Mouse (Mus musculus): Measurements from ENCODE around the gene Slc10a7.
A peak's percentile ranks its signal among the peaks of the same experiment; 100 is the strongest.

Slc10a7 gene

DNA sequence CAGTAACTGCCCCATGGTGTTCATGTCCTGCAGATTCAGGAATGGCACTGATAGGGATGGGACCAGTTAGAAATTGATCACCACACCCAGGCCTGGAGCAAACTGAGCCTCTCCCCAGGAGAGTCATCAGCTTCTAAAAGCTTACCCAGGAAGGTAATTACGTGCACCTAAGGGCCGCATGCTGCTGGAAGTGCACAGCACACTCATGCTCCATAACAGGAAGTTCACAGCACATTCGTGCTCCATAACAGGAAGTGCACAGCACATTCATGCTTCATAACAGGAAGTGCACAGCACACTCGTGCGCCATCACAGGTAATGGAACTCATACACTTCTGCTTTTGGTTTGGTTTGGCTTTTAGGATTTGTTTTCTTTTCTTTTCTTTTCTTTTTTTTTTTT, 114.8 kb downstream of the Slc10a7 start:
- DNase-seq (ENCODE audit: low spot score in 2 of 2): no peak

DNA sequence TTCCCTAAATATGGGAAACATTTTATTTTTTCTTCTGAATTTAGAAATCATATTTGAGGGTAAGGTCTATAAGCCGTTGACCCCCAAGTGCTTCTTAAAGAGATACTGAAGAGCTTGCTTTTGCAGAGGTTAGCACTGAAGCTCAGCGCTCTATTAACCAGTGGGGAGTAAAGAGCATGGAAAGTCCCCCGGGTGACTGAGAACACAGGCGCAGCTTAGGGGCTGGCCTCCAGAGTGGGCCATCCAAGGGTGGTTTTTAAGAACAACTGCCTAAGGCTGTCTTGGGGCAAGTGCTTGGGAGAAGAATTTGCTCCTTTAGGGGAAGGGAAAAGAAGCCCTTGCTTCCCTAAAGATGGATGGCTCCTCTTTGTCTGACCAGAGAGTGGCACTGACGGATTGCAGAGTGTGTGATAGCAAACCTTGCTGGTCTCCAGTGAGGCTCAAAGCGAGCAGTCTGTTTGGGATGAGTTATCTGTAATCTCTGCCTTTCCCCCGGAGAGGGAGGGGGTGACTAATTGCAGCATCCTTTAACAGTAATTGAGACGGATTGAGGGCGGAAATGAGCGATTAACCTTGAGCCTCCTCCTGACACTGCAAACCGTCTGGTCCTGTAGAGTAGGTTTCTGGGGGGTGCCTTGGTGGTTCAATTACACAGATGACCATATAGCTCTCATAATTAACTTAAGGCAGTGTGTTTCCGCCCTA, 115.7 kb downstream of the Slc10a7 start:
- no peak for DNase-seq (ENCODE audit: low spot score in 2 of 2)

DNA sequence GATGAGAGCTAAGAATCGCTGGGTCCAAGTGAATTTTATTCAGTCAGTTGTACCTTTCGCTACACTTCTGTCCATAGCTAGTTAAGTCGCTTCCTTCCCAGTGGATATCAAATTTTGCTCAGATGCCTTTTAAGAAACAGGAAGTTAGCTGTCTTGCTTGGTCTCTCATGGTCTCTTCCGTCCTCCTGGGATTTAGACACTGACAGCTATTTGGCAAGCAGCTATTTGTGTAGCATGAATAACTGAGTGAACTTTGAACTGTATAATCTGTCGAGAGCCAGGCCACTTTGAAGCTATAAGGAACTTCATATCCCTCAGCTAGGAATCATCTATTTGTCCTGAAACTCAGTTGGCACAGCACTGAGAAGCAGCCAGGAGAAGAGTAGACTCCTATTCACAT, 117.5 kb downstream of the Slc10a7 start:
- DNase-seq (ENCODE audit: low spot score in 2 of 2): no peak

DNA sequence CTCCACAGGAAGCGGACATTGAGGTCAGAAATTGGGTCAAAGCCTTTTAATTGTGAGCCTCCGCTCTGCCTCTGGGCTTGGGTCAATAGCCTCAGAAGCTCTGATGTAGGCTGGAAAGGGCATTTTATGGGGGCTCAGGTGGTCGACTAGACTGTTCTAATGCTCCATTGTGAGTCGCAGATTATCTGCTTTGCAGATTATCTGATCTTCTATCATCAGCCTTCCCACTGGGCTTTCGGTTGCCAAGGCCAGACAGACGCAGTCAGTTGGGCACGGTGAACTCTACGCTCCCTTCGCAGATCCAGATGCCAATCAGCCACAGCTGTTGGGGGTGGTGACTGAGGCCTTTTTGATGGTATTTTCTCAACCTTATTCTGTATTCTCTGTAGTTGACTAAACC, 118.6 kb downstream of the Slc10a7 start:
- no peak for DNase-seq (ENCODE audit: low spot score in 2 of 2)

DNA sequence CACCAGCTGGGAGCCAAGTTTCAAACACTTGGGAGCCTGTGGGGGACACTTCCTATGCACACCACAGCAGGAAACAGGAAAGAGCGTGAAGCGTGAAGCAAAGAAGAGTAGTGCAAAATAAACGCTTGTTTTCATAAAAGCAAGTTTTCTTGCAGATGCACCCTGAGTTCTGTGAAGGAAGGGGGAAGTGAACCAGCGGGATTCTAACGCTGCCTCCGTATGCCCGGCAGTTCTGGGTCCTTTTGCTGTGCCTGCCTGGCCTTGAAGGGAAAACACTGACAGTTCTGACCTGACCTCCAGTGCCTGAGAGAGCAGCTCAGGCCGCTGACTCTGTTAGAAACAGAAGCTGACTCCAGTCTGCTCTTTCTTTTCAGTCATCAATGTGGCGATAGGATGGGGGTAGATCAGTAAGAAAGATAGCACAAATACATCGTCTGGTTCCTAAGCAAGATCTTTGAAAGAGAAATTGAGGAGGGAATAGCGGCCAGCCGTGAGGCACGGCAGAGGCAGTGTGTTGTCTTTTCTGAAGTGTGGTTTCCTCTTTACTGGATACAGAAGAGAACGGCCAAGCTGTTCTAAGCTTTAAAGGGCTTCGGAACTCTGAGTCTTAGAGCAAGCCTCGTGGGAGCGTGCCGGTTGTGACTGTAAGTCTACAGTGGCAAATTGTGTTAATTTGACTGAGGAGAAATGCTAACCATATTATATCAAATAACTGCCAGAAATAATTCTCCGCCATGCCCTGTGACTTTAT, 121.4 kb downstream of the Slc10a7 start:
- DNase-seq (ENCODE audit: low spot score in 2 of 2): no peak

DNA sequence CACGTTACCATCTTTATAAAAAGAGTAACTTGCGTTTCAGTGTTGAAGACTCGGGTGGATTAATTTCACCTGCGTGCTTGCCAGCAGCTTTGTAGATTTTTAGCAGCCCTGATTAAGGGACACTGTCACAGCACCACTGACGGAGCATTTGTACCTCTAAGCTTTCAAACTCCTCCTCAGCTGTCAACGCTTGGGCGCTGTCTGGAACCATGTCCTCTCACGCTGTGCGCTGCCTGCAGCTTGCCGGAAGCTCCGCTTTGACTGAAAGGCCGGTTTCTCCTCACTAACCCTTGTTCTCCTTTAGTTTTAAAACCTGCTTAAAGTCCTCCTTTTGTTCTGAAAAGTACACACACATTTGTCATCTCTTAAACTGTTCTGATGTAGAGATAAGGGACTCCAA, 123.9 kb downstream of the Slc10a7 start:
- DNase-seq (ENCODE audit: low spot score in 2 of 2): no peak

DNA sequence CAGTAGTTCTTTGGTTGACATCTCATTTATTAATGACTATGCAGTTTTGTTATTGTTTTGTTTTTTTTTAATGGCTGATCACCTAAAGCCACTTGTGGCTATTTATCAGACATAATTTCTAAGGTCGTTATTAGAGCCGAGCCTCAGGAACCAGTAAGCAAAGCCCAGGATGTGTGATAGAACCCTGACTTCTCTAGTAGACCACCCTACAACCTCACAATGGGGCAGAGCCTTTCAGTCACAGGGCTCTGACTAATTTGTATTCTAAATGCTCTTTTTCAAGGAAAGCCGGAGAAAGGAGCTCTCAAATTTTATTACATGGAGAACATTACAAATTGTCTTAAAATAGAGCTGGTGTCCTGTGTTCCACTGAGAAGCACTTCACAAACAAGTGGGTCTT, 124.9 kb downstream of the Slc10a7 start:
- DNase-seq (ENCODE audit: low spot score in 2 of 2): no peak

DNA sequence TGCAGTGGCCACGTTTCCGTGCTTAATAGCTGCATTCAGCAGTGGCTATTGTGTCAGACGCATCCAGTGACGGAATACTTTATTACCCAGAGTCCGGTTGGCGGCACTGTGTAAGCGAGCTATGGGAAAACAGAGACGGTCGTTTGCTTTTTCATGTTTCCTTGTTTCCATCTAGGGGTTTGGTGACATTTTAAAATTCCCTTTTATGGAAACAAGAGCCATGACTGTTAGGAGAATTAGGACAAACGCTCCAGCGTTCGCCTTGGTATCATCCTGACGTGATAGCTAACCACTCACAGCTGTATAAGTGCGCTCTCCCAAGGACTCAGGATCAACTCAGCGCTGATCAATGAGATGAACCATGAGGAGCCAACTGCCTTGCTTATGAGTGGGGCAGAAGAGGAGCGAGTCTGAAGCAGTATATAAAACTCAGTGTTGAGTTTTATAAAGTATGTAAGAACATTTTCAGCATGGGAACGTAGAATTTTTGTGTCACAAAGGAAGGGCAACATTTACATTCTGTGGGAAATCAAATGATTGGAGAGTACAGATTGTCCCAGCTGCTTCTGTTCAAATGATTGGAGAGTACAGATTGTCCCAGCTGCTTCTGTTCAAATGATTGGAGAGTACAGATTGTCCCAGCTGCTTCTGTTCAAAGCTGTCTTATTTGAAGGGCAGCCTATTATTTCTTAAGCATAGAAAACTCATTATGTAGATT, 125.5 kb downstream of the Slc10a7 start:
- DNase-seq (ENCODE audit: low spot score in 2 of 2): no peak

DNA sequence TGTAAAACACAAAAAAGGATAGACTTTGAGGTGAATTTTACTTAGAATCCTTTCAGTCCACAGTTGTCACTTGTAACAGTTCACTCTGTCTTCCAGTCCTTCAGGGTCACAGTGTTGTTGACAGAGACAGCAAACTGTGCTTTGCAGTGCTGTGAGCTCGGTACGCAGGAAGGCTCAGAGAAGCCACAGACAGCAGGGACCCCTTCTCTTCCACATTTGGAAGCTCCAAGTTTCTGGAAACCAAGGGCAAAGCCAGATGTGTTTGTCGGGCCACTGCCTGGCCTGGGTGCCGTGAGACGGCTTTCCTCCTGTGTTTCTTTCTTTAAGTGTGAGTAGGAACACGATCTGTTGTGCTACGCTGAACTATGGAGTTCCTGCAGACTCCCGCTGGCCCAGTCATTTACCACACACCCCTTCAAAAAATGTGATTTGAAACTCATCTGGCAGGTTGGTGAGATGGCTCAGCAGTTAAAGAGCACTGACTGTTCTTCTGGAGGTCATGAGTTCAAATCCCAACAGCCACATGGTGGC, 126.2 kb downstream of the Slc10a7 start:
- no peak for DNase-seq (ENCODE audit: low spot score in 2 of 2)

DNA sequence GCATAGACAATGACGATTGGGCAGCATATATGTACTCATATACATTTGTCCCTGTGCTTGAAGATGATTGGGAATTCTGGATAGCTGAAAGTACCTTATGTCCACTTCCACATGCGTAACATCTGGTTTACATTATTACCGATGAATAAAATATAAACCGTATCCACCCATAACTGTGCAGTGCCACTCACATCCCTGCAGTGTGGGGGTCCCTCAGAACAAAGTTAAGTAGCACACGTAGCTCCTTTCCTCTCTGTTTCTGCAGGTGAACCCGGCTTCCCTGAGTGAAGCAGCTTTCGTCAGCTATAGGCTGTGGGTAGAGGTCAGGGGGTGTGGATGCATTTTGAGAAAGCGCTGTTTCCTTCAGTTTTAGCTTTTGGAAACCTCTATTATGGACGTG, 132.8 kb downstream of the Slc10a7 start:
- no peak for DNase-seq (ENCODE audit: low spot score in 2 of 2)

DNA sequence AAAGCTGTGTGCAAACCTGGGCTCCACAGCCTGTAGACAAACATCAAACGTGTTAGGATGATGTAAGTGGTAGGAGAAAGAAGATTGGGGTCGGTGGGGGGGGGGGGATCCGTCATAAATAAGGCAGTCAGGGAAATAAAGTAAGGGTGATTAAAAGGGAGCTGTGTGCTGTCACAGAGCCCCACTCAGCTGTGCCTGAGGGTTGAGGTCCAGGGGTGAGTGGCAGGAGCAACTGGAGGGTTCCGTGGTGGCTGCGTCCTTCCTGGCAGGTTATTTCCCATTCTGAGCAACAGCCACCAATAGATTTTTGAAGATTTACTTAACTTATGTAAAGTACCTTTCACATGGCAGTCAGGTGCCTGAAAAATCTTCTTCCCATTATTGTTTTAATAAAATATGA, 133.2 kb downstream of the Slc10a7 start:
- DNase-seq (ENCODE audit: low spot score in 2 of 2): no peak

DNA sequence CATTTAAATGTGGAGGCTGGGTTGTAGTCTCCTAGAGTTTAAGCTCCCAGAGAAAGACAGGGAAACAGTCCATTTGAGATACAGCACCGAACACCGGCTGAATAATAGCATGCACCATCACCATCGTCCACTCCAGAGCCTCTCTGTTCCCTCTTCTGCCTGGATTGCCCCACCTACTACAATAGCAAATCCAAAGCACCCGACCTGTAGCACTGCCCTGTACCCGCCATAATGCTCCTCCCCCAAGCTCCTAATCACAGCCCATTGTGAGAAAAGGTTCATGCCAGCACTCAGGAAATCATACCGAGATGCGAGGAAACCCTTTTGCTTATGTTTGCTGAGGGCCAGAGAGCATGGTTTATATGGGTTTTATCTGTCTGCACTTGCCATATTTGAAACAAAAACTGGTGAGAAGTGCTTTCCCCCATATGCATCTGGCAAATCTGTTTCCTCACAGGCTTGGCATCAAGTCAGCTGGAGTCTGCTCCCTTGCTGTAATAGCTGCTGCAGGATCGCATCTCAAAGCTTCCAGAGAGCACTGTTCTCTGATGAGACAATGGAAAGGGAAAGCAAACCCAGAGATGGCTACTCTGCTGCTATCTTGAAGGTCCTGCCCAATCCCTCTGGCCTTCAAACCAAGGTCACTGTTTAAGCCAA, 138.0 kb downstream of the Slc10a7 start:
- no peak for DNase-seq (ENCODE audit: low spot score in 2 of 2)

DNA sequence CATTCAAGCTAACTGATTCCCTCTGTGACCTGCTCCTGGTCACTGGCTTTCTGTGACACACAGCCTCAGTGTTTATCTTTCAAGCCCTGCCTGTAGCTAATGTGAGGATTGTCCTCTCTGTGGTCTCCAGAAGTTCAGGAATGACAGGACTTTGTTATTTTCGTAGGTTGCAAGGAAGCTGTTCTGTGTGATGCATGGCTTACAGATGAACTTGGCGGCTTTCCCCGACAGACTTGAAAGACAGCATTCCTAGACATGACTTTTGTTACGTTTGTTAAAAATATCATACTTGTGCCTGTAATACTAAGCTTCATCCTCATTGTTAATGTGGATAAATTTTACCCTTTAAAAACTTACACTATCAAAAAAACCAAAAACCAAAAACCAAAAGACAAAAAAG, 138.7 kb downstream of the Slc10a7 start:
- DNase-seq (ENCODE audit: low spot score in 2 of 2): no peak

DNA sequence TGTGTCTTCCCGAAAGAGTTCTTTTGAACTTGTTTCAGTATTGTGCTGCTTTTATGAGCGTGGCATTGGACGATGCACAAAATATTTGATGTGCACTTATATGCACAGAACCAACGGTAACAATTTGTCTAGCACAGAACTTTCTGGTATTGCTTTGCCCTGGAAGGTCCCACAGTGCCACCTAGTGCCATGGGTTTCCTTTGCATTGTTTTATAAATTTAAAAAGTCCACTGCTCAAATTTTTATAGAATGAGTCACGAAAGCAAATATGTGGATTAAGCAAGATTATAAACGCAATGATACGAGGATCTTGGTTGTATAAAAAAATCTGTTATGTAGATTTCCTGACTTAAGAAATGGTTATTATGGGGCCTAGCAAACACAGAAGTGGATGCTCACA, 139.8 kb downstream of the Slc10a7 start:
- DNase-seq (ENCODE audit: low spot score in 2 of 2): peak in 1 of 2 experiments; percentile 53

DNA sequence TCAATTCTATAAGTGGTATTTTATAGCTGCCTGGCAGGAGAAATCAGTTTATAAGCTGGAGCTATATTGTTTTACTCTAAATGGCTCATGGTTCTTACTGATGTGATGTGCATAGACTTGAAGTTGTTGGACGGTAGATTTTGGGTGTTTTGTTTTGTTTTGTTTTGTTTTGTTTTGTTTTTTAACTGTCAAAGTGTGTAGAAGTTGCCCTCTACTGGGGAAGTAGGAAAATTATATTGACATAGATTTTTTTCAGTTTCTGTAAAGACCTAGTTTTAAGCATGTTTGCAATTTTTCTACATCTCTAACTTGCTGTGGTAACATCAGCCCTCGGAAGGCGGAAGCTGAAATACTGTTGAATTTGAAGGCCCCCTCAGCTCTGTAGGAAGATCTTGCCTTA, 142.5 kb downstream of the Slc10a7 start:
- DNase-seq (ENCODE audit: low spot score in 2 of 2): no peak

DNA sequence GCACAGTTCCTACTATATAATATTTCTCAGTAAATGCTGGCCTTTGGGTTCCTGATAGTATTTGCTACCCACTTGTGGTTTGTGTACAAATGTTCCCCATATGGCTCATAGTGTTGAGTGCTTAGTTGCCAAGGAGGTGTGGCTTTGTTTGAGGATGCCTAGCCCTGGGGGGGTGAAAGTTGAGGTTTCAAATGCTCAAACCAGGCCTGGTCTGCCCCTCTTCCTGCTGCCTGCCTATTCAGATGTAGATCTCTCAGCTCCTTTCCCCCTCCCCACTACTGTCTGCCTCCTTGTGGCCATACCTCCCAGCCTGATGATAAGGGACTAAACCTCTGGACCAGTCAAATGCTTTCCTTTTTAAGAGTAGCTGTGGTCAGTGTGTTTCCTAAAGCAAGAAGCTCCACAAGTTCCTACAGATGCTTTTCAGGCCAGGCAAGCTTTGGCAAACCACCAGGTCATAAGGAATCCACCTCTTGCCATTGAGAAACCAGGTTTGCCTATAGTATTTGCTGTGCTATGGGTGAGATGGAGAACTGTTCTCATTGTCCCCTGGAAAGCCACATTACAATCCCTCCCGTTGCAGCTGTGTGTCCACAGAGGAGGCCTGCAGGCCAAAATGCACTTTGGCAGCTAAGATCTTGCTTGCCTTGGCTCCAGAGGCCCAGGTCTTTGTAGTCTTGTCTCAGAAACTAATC, 146.4 kb downstream of the Slc10a7 start:
- DNase-seq (ENCODE audit: low spot score in 2 of 2): no peak

DNA sequence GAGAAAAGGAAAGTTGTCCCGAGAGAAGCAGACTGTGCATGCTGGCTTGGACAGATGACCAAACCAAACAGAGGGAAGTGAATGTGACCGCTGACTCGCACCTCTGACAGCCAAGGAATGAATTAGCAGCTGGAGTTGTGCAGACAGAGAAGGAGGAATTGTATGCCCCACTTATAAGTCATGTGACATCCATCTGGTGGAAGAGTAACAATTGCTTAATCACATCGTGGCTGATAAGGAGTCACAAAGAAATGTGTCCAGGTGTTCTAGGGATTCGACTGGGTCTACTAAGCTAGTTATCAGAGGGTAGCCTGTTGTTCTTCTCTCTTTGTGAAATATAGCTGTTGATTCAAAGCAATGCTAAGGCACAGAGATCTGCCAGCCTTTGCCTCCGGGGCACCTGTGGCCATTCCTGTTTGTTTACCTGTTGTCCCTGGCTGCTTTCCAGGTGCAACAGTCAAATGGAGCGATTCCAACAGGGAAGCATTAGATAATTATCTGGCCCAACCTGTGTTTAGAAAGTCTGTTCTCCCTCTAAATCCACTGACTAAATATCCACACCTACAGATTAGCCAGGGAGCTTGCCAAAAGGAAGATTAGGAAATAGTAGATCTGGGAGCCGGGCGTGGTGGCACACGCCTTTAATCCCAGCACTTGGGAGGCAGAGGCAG, 147.7 kb downstream of the Slc10a7 start:
- DNase-seq (ENCODE audit: low spot score in 2 of 2): no peak

DNA sequence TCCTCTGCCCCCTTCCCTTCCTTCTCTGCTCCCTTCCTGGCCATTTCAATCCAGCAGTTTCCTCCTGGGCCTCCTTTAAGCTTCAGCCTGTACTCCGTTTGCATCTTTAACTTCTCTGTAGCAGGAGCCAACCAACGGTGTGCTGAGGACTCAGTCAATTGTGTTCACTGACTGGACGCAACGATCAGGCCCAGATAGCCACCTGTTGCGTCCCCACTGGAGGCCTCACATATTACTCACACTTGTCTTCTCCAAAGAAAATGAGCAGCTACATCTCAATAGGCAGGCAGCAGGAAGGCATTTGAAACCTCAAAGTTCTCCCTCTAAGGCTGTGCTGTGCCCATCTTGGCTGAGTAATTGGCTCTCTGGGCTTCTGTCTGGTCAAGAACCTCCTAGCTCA, 149.0 kb downstream of the Slc10a7 start:
- no peak for DNase-seq (ENCODE audit: low spot score in 2 of 2)

DNA sequence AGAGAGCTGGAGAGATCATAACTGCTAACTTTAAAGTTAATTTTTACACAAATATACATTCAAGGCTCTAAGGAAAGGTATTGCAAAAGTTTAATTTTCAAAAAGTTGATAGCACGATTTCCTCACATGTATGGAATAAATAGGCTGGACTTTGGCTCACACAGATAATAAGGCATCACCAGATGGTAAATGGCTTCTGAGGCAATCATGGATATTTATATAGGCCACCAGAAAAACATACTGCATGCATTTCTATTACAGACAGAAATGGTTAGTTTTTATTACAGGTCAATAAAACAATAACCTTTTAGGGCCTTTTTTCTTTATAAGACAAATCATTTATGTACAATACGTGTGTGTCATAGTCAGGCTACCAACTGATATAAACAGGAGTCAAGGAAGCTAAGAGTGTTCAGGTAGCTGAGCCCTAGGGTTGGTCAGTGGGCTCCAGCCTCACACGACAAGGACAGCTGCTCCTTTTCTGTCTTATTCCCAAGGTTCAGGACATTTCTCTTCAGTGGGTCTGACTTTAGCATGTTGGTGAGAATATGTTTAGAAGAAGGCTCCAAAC, 150.6 kb downstream of the Slc10a7 start:
- no peak for DNase-seq (ENCODE audit: low spot score in 2 of 2)

DNA sequence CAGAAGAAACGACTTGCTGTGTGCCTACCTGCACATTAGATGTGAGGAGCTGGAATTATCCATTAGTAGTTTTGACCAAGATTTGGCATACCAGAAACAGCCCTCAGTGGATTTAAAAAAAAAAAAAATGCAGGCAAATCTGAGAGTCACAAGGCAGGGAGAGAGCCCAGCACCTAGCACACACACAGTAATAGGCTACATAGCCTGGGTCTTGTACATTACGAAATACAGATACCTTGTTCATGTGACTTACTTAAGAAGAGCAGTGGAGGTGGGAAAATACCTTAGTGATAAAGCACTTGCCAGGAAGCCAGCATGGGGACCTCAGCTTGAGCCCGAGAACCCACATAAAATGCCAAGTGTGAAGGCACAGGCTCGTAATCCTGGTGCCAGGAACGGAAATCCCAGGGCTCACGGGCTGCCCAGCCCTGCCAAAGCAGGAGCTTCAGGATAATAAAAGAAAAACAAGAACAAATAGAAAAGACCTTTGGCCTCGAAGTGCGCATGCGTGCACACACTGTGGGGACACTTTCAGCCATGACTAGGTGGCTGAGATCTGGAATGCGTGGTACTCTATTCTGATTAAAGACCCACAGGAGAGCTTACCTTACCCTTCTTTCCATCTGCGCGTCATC, 155.3 kb downstream of the Slc10a7 start:
- DNase-seq (ENCODE audit: low spot score in 2 of 2): no peak

Data from spleen, postnatal 14 days (tissue).